Mouse (Mus musculus) thymus, adult 2 months (tissue): ENCODE results near the gene Hexim2.

Experiments used
- CTCF ChIP-seq: fragments of 200-500 bp; IDR thresholded peaks from 2 replicates; pipeline ENCODE4 v1.5.1; 2012; ENCODE audit warnings: mild to moderate bottlenecking, control low read depth, low read length, moderate library complexity, borderline replicate concordance; ENCODE audit not compliant: control insufficient read depth, poor library complexity, insufficient read depth; ENCODE audit errors: extremely low read depth
- POLR2A ChIP-seq: fragments of 200-500 bp; IDR thresholded peaks from 2 replicates; pipeline ENCODE4 v1.6.1; 2012; ENCODE audit warnings: mild to moderate bottlenecking, low read length, control low read depth, moderate library complexity; ENCODE audit not compliant: control insufficient read depth, poor library complexity, insufficient read depth; ENCODE audit errors: extremely low read depth

DNA sequence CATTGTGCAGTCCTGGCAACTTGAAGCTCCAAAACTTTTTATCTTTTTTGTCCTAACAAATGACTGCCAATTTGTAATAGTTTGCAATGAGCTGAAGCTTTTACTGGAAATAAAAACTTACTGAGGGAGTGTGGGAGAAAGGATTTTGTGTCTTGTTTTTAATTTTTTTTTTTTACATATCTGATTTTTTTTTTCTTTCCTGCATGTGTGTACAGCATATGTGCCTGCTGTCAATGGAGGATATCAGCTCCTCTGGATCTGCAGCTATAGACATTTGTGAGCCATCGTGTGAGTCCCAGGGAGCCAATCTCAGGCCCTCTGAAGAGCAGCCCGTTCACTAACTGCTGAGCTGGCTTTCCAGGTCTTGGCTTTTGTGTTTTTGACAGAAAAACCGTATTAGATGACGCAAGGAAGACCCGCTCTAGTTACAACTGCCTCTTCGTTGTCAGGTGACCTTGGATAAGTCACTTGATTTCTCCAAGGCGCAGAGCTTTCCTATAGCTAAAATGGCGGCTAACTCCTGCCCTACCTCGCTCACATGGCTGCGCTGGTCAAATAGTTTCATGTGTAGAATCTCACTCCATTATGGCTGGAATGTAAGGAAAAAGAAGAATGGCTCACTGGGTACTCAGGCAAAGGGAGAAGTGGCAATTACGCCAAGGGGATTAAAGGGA lies 17.8 kb upstream of the Hexim2 start:
- TF ChIP-seq CTCF: no peak
- TF ChIP-seq POLR2A: no peak
